In genomic region chr13:114793250-114794030, GRCm38 (mm10) we compare ENCODE assay signal across 9 mouse cellular contexts. TPM values are rescaled to one million over a fixed set of nuclear protein-coding genes. Genes with fewer than 3 reads are reported as not detected.
A peak's percentile ranks its signal among the peaks of the same experiment; 100 is the strongest.
DNase-seq lines count a peak whose midpoint lies in the region; ATAC-seq and TF ChIP-seq lines count a peak whose summit lies in the region.
"Had no signal": no experiment of that assay in that cellular context is flagged by ENCODE, and none has a peak within 500 bp of the region (broad histone marks: within the 10 kb centered on the region; RNA-seq: fewer than 3 reads in every experiment).

No protein-coding gene starts in this region.

- no peak for TF ChIP-seq CTCF in lung, adult 2 months (IDR thresholded peaks at IDR 0.05; ENCODE audit: insufficient read depth, low read length)

- peak; percentile 78 for ATAC-seq in granulocyte monocyte progenitor cell, adult 5-6 weeks (replicated peaks; ENCODE audit: poor library complexity, severe bottlenecking)

- H3K4me3 ChIP-seq in lung, adult 2 months (replicated peaks; ENCODE audit: extremely low read depth, low read depth, low read length): no peak overlapping the region
- H3K4me3 ChIP-seq: heart, embryonic 15.5 days had no signal

- WGBS in lung, adult 2 months: 27% methylated on average over 6 of the region's 6 CpGs

- no peaks in the 10 kb centered on the region for H3K4me1 ChIP-seq in lung, adult 2 months (ENCODE audit: control insufficient read depth, insufficient read depth, low read length)
- H3K4me1 ChIP-seq: heart, embryonic 15.5 days had no signal

- DNase-seq in CD4-positive, CD25-positive, alpha-beta regulatory T cell, adult 2 months (ENCODE audit: low read depth, low spot score): peak; percentile 63
- peak; percentile 49 for DNase-seq in MN1 (ENCODE audit: low spot score)
- DNase-seq in cerebellum, postnatal 36 days: peak; percentile 39 to 71
- DNase-seq in kidney, postnatal 14 days: peak; percentile 57
- DNase-seq in lung, adult 2 months: peak; percentile 32
- peak; percentile 74 for DNase-seq in retina, embryonic 14.5 days (ENCODE audit: low spot score)
- DNase-seq in spleen, postnatal 4 days (ENCODE audit: low spot score in 2 of 2): no peak

- no peak for TF ChIP-seq POLR2A in lung, adult 2 months (IDR thresholded peaks at IDR 0.05; ENCODE audit: borderline replicate concordance, extremely low read depth, low read depth, low read length)

RNA-seq across cellular contexts. Expression of gene Mocs2, which starts 24.6 kb away (rescaled TPM):
- 30.9 and 53.5 TPM in 2 replicates for total RNA-seq in granulocyte monocyte progenitor cell, adult 5-6 weeks (2014; fragmentation: Nextera tagmentation)
- 43.8 and 45.1 TPM in 2 replicates for total RNA-seq in granulocyte monocyte progenitor cell, adult 5-6 weeks (2017)
- 8.6 and 17.5 TPM in 2 replicates for polyA plus RNA-seq in lung, adult 2 months (2012; rRNA removed)

Comparison
In these comparisons a context has a peak if more than half of its experiments do, and no peak if none do; other contexts are left out.
1. DNase-seq: peak in CD4-positive, CD25-positive, alpha-beta regulatory T cell, adult 2 months (single experiment), MN1 (single experiment), cerebellum, postnatal 36 days (2 of 2), kidney, postnatal 14 days (single experiment), lung, adult 2 months (single experiment) and retina, embryonic 14.5 days (single experiment); none in spleen, postnatal 4 days (0 of 2).